Mouse (Mus musculus) large intestine, adult 2 months (tissue): ENCODE measurements around the gene Ostm1. TPM values are rescaled to one million over a fixed set of nuclear protein-coding genes. Genes with fewer than 3 reads are reported as not detected.
A peak's percentile ranks its signal among the peaks of the same experiment; 100 is the strongest.

ENCODE experiments used
- DNase-seq: peaks from one replicate; pipeline ENCODE4 v3.0.0-alpha.2; 2012; ENCODE audit warnings: low read depth, low spot score
- WGBS: fragments of 180-500 bp; shearing (Covaris S2); methylation state at CpG from one replicate; pipeline ENCODE4 v1.1.7; 2018; 5-methylcytosine and 5-hydroxymethylcytosine counted together
- polyA plus RNA-seq: library from polyadenylated mRNA; depleted of rRNA; stranded (reverse); fragments of >200 nt; gene quantifications from 2 replicates; pipeline ENCODE4 v1.2.3, GENCODE M21; 2012

The Ostm1 gene
- polyA plus RNA-seq, 1 experiment: 8.3 TPM

DNA sequence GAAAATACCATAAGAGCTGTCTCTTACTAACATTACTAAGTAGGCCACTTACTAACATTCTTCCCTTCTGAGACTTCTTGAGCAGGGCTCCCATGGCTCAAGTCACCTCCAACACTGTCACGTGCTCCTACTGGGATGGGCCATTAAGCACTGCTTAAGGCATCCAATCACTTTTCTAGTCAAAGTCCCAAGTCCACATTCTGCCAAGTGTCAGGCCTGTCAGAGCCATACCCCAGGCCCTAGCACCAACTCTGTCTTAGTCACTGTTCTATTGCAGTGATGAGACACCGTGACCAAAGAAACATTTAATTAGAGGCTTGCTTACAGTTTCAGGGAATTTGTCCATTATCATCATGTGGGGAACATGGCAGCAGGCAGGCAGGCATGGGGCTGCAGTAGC is 78.3 kb downstream of the Ostm1 start:
- DNase-seq: no peak

DNA sequence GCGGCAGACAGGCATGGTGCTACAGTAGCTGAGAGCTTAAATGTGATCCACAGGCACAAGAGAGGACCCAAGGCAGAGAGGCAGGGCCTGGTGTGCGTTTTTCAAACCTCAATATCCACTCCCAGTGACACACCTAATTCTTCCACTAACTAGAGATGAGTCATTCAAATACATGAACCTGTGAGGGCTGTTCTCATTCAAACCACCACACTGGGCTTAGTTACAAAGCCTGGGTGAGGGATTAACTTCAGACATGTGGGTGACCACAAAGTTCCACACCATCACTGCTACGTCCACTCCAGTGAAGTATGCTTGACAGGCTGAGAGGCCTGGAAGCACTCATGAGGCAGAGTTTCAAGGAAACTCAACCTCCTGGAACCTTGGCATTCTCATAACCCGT is 86.3 kb downstream of the Ostm1 start:
- no peak for DNase-seq
- WGBS: 78% methylated on average over 4 of the region's 4 CpGs

More for the DNA sequence above, 78.3 kb downstream of the Ostm1 start:
- 69% methylated on average over 2 of the region's 2 CpGs for WGBS

DNA sequence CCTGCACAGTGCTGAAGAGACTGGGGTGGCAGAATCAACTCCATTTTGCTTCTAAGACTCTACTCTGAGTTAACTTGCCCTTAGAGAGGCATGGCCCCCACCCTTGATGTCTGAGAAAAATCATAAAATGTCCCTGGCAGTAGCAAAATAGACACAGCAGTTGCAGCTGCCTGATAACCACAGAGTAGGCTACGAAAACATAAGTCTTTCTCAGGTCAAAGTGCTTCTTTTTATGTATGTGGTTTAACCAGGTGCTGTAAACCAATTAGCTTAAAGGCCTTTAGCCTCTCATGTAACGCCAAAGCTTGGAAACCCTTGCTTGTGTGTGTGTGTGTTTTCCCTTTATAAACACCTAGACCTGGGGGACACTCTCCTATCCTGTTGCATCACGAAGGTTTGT is 89.2 kb downstream of the Ostm1 start:
- 30% methylated on average over 3 of the region's 3 CpGs for WGBS
- DNase-seq: no peak

DNA sequence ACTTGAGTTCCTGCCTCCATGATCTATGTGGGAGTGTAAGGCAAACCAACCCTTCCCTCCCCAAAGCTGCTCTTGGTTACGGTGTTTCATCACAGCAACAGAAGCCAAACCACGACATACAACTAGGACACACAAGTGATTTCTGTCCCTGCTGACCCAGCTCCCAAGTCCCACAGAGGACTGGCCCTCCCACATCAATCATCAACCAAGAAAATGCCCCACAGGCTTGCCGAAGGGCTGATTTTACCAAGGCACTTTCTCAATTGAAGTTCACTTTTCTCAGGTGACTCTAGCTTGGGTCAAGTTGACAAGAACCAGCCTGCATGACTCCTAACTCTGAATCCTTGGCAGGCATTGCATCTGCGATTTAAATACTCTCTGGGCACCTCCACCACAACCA is 91.9 kb downstream of the Ostm1 start:
- 86% methylated on average over 4 of the region's 4 CpGs for WGBS
- DNase-seq: no peak

DNA sequence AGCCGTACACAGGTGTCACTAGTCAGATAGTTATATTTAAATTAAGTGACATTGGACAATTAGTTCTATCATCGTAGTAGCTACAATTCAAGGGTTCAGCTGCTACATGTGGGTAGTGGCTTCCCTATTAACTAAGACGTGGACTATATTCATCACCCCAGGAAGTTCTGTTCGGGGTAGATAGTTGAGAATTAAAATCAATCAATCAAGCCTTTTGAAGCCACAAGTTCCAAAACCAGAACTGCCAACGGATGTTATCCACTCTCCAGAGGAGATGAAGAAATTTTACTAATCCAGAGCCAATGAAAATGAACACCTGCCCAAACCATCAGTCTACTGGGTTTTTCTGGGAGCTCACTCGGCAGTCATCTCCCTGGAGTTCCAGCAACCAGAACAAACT is 94.7 kb downstream of the Ostm1 start:
- WGBS: 51% methylated on average over 6 of the region's 6 CpGs
- no peak for DNase-seq

- peak; percentile 69 for DNase-seq
- under 1% methylated on average over 56 of the region's 56 CpGs for WGBS
Observed at GRCm38 (mm10) chr10:42678755-42679364, 95.2 kb downstream of the Ostm1 start.

DNA sequence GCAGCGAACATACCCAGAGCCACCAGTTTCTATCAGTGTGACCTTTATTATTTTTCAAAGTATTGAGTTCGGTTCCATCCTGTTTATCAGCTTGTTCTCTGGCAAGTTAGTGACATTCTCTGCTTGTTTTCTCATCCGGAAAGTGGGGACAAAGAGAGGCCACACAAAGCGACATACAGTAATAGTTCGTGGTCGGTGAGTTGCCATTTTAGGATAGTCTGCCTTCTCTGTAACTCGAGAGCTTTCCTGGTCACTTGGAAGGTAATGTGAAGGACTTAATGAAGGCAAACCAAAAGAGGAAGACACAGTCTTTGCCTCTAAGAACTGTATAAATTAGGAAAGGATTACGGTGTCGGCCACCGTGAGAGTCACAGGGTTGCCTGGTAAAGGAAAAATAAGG is 96.0 kb downstream of the Ostm1 start:
- no peak for DNase-seq
- WGBS: 6% methylated on average over 10 of the region's 10 CpGs

DNA sequence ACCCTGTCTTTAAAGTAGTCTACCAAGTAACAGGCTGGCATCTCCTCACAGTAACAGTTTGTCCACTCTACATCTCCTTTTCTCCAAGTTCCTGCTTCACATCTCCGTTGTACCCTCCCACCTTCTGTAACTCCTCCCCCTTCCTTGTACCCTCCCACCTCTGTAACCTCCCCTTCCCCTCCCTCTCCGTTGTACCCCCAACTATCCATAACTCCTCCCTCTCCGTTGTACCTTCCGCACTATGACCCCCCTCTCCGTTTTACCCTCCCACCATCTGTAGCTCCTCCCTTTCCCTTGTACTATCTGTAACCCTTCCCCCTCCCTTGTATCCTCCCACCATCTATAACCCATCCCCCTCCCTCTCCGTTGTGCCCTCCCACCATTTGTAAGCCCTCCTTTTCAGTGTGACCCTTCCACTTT is 97.0 kb downstream of the Ostm1 start:
- 40% methylated on average over 6 of the region's 6 CpGs for WGBS

DNA sequence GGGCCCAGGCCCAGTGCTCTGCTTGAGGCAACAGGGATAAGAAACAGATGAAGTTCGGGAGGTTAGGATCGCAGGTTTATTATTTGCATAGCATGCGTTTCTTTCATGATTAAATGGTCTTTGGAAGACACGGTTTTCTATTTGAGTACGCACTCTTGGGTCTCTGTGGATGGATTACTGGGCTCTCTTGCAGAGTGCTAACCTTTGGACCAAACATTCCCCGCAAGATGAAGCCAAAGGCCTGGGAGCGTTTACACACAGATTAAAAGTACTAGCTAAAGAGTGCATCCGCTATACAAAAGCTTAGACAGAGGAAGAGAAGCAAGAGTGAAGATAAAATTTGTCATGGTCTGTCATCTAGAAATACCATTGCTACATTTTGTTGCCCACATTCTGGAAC is 98.8 kb downstream of the Ostm1 start:
- no peak for DNase-seq
- WGBS: 70% methylated on average over 8 of the region's 8 CpGs

More for the DNA sequence above, 97.0 kb downstream of the Ostm1 start:
- DNase-seq: no peak

DNA sequence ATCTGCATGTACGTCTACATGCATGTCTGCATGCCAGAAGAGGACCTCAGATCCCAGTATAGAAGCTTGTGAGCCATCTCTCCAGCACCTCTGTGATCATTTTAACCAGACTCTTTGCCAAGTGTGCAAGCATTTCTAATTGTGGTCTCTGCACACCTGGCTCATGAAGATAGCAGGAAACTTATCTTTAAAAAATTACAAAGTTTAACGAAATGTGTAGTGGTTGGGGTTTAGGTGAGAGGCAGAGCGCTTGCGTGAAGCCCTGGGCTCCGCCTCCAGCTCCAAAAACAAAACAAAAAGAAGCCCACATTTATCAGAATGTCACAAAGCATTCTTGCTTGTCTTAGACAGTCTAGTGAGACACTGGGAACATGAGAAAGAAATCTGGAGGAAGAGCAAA is 104.3 kb downstream of the Ostm1 start:
- 91% methylated on average over 5 of the region's 5 CpGs for WGBS
- no peak for DNase-seq

- WGBS: 89% methylated on average over 1 of the region's 1 CpGs
- DNase-seq: no peak
Observed at GRCm38 (mm10) chr10:42689694-42690093, 106.1 kb downstream of the Ostm1 start.

DNA sequence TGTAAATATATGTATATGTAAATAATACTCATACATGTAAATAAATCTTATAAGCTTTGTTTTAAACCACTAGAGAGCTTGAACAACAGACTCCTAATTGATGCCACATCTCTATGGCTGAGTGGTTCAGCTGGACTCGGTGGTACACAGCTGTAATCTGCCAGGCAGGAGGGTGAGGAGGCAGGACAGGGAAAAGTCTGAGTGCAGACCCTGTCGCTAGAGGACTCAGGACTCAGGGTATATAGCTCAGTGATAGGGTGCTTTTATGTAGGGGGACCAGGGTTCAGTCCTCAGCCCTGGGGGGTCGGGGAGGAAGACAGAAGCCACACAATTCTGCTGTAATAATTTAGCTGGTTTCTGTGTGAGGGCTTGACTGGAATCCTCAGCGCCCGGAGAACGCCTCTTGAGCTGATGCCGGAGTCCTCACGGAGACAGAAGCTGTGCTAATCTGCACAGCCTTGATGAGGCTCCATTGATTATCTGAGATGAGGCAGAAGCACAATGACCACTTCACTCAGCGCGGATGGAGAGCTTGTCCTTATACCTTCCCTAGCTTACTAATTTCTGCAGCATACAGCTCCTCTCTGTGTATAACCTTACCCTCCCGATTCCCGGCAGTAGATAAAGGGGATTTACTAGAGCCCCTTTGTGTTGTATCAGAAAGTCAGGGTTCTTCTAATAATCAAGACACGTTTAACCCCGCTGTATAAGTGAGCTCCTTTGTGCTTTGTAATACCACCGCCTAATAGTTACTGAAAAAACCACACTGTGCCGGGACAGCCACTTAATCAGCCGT is 106.8 kb downstream of the Ostm1 start:
- 89% methylated on average over 17 of the region's 17 CpGs for WGBS
- DNase-seq: no peak

- DNase-seq: no peak
- 80% methylated on average over 2 of the region's 2 CpGs for WGBS
Observed at GRCm38 (mm10) chr10:42691051-42691450, 107.4 kb downstream of the Ostm1 start.

DNA sequence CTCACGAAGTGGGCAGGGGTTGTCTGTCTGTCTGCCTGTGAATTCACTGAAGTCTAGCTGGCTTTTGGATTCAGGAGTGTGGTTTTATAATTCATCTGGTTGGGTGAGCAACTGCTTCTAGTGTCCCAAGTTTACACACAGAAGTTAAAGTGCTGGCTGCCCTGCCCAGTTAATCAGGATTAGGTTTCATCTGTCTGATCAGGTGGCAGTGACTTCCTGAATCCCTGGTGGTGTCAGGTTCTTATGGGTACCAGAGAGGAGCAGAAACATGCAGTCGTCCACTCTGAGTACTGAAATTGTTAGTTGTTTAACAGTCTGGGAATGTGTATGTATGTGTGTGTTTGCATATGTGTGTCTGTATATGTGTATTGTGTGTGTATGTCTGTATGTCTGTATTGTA is 108.5 kb downstream of the Ostm1 start:
- WGBS: 76% methylated on average over 2 of the region's 2 CpGs
- no peak for DNase-seq

DNA sequence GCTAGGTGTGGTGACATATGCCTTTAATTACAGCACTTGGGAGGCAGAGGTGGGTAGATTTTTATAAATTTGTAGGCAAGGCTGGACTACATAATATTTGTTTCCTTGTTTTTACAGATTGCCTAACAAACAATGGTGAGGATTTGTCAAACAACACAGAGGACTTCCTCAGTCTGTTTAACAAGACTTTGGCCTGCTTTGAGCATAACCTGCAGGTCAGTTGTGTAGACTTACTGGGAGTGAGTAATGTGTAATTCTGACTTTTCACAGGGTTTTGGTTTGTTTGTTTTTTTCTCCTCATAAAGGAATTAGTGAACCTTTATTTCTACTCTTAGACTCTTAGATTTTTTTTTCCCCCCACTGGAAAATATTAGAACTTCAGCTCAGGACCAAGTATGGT is 109.2 kb downstream of the Ostm1 start:
- DNase-seq: no peak

- WGBS: 78% methylated on average over 2 of the region's 2 CpGs
- no peak for DNase-seq
Observed at GRCm38 (mm10) chr10:42693482-42693881, 109.9 kb downstream of the Ostm1 start.

DNA sequence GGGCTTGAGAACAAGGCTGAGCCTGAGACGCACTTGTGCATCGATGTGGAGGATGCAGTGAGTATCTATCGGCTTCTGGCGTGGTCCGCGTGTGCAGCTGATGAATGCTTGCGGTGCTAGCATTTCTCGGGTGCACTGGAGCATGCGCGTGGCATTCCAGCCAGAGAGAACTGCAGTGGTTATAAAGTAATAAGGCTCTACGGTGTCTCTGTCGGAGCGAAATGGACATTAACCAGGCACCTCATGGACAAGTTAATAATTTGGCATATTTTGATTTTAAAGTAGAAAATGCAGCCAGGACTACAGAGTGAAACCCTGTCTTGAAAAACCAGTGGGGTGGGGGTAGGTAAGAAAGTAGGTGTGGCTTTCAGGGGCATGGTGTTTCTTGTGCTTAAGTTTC is 112.7 kb downstream of the Ostm1 start:
- 87% methylated on average over 13 of the region's 13 CpGs for WGBS
- DNase-seq: no peak

GRCm38 (mm10) chr10:42697007-42697406 is 113.4 kb downstream of the Ostm1 start:
- peak; percentile 65 for DNase-seq
- WGBS: 13% methylated on average over 8 of the region's 8 CpGs

GRCm38 (mm10) chr10:42698375-42698774 is 114.8 kb downstream of the Ostm1 start:
- no peak for DNase-seq
- 34% methylated on average over 9 of the region's 9 CpGs for WGBS

GRCm38 (mm10) chr10:42698994-42699393 is 115.4 kb downstream of the Ostm1 start:
- 32% methylated on average over 8 of the region's 8 CpGs for WGBS

GRCm38 (mm10) chr10:42702111-42702510 is 118.5 kb downstream of the Ostm1 start:
- DNase-seq: no peak
- 89% methylated on average over 2 of the region's 2 CpGs for WGBS

More at GRCm38 (mm10) chr10:42698994-42699393, 115.4 kb downstream of the Ostm1 start:
- DNase-seq: no peak
